Mouse (Mus musculus) cerebral cortex, adult 2 months (tissue): ENCODE results near the gene Gm20431.

Experiments used
- WGBS: fragments of 180-500 bp; shearing (Covaris S2); methylation state at CpG from one replicate; pipeline ENCODE4 v1.1.7; 2018; 5-methylcytosine and 5-hydroxymethylcytosine counted together

Gene Gm20431

GRCm38 (mm10) chr2:167599195-167599594 is 62.1 kb downstream of the Gm20431 start:
- WGBS = 92% methylated on average over 5 of the region's 5 CpGs

GRCm38 (mm10) chr2:167597492-167598186 is 63.7 kb downstream of the Gm20431 start:
- WGBS = 38% methylated on average over 40 of the region's 40 CpGs

GRCm38 (mm10) chr2:167596726-167597491 is 64.4 kb downstream of the Gm20431 start:
- 61% methylated on average over 27 of the region's 27 CpGs for WGBS

GRCm38 (mm10) chr2:167596262-167596661 is 65.0 kb downstream of the Gm20431 start:
- 71% methylated on average over 4 of the region's 4 CpGs for WGBS

- 75% methylated on average over 14 of the region's 14 CpGs for WGBS
Observed at GRCm38 (mm10) chr2:167595761-167596171, 65.5 kb downstream of the Gm20431 start.

- 40% methylated on average over 10 of the region's 10 CpGs for WGBS
Observed at GRCm38 (mm10) chr2:167594444-167594934, 66.8 kb downstream of the Gm20431 start.

- 82% methylated on average over 4 of the region's 4 CpGs for WGBS
Observed at GRCm38 (mm10) chr2:167593551-167594250, 67.6 kb downstream of the Gm20431 start.

GRCm38 (mm10) chr2:167588774-167589577 is 72.3 kb downstream of the Gm20431 start:
- 34% methylated on average over 21 of the region's 21 CpGs for WGBS

GRCm38 (mm10) chr2:167586976-167587375 is 74.3 kb downstream of the Gm20431 start:
- 37% methylated on average over 9 of the region's 9 CpGs for WGBS

GRCm38 (mm10) chr2:167586041-167586440 is 75.3 kb downstream of the Gm20431 start:
- WGBS = 65% methylated on average over 8 of the region's 8 CpGs

GRCm38 (mm10) chr2:167585273-167585672 is 76.0 kb downstream of the Gm20431 start:
- WGBS = 95% methylated on average over 2 of the region's 2 CpGs

- WGBS = 67% methylated on average over 10 of the region's 10 CpGs
Observed at GRCm38 (mm10) chr2:167583161-167583952, 77.9 kb downstream of the Gm20431 start.

GRCm38 (mm10) chr2:167578521-167578920 is 82.8 kb downstream of the Gm20431 start:
- 73% methylated on average over 5 of the region's 5 CpGs for WGBS

GRCm38 (mm10) chr2:167577186-167577785 is 84.0 kb downstream of the Gm20431 start:
- WGBS = 74% methylated on average over 9 of the region's 9 CpGs

GRCm38 (mm10) chr2:167576121-167576620 is 85.1 kb downstream of the Gm20431 start:
- 81% methylated on average over 8 of the region's 8 CpGs for WGBS

GRCm38 (mm10) chr2:167575581-167575980 is 85.7 kb downstream of the Gm20431 start:
- 94% methylated on average over 7 of the region's 7 CpGs for WGBS

GRCm38 (mm10) chr2:167574814-167575213 is 86.5 kb downstream of the Gm20431 start:
- 64% methylated on average over 9 of the region's 9 CpGs for WGBS

- WGBS = 94% methylated on average over 18 of the region's 18 CpGs
Observed at GRCm38 (mm10) chr2:167571442-167572220, 89.7 kb downstream of the Gm20431 start.

GRCm38 (mm10) chr2:167570815-167571214 is 90.5 kb downstream of the Gm20431 start:
- WGBS = 88% methylated on average over 6 of the region's 6 CpGs
